Mouse (Mus musculus): ENCODE measurements around the gene Bsx.

- no peak for TF ChIP-seq CTCF (conservative IDR thresholded peaks at IDR 0.05; ENCODE audit: insufficient read depth, insufficient read length, low read depth, low read length)
- no peak for TF ChIP-seq POLR2A (IDR thresholded peaks at IDR 0.05; ENCODE audit: low read depth, low read length)
These were observed 53.5 kb downstream of the Bsx start for GRCm38 (mm10) chr9:40927351-40927980.
